Mouse (Mus musculus) erythroid progenitor cell, adult 5-6 weeks (primary cell): ENCODE results near the gene Osbpl10. TPM values are rescaled to one million over a fixed set of nuclear protein-coding genes. Genes with fewer than 3 reads are reported as not detected.
"Not testable (repeated sequence)": the region's sequence is repeated elsewhere in the genome, so short reads cannot be mapped to it uniquely, and the experiment has no call there.

Source experiments
- ATAC-seq: replicated peaks from 2 replicates; pipeline ENCODE4 v1.8.0; 2016; ENCODE audit warnings: moderate number of reproducible peaks, mild to moderate bottlenecking, moderate TSS enrichment, inconsistent platforms; ENCODE audit not compliant: poor library complexity, low FRiP score, severe bottlenecking
- total RNA-seq, 2 experiments: library from RNA; stranded (forward) in 1 of 2; stranded (reverse) in 1 of 2; fragments of 150-400 nt in 1 of 2; fragments of 186-747, 209-891 nt in 1 of 2; gene quantifications; 2 replicates each; pipeline versions ENCODE4 v1.2.3 to v1.2.4; 2015 to 2017; ENCODE audit warnings: low replicate concordance in 2 of 2

Osbpl10 gene
- not detected in 2 replicates for total RNA-seq (2015; ENCODE audit: low replicate concordance)
- 0.39 TPM in 1 of 2 replicates, not detected in the other for total RNA-seq (2017; ENCODE audit: low replicate concordance)

GRCm38 (mm10) chr9:114978281-114979111 is at the start of gene Osbpl10:
TSS of gene Osbpl10 (plus strand) at chr9:114978569.
- ATAC-seq, result no peak

- no peak for ATAC-seq
Measured at GRCm38 (mm10) chr9:114930464-114931090, 47.8 kb upstream of the Osbpl10 start.

GRCm38 (mm10) chr9:114932607-114933006 is 45.8 kb upstream of the Osbpl10 start:
- ATAC-seq, result no peak

GRCm38 (mm10) chr9:114933037-114933722 is 45.2 kb upstream of the Osbpl10 start:
- no peak for ATAC-seq

GRCm38 (mm10) chr9:114933723-114934171 is 44.6 kb upstream of the Osbpl10 start, which contains the start of gene Gpd1l:
TSS of gene Gpd1l (minus strand) at chr9:114933987.
- peak; percentile 83 for ATAC-seq

GRCm38 (mm10) chr9:114934231-114934630 is 44.1 kb upstream of the Osbpl10 start:
- ATAC-seq, result no peak

GRCm38 (mm10) chr9:114935321-114935720 is 43.0 kb upstream of the Osbpl10 start:
- no peak for ATAC-seq

GRCm38 (mm10) chr9:114936687-114937086 is 41.7 kb upstream of the Osbpl10 start:
- no peak for ATAC-seq

GRCm38 (mm10) chr9:114944642-114945041 is 33.7 kb upstream of the Osbpl10 start:
- ATAC-seq, result no peak

GRCm38 (mm10) chr9:114945576-114945975 is 32.8 kb upstream of the Osbpl10 start:
- ATAC-seq, result no peak

- ATAC-seq, result no peak
Measured at GRCm38 (mm10) chr9:114948395-114948794, 30.0 kb upstream of the Osbpl10 start.

GRCm38 (mm10) chr9:114952866-114953265 is 25.5 kb upstream of the Osbpl10 start:
- ATAC-seq, result no peak

- ATAC-seq, result no peak
Measured at GRCm38 (mm10) chr9:114955340-114955739, 23.0 kb upstream of the Osbpl10 start.

GRCm38 (mm10) chr9:114956945-114957344 is 21.4 kb upstream of the Osbpl10 start:
- no peak for ATAC-seq

GRCm38 (mm10) chr9:114960043-114960789 is 18.2 kb upstream of the Osbpl10 start:
- no peak for ATAC-seq

GRCm38 (mm10) chr9:114960844-114961243 is 17.5 kb upstream of the Osbpl10 start:
- no peak for ATAC-seq

GRCm38 (mm10) chr9:114964093-114964492 is 14.3 kb upstream of the Osbpl10 start:
- no peak for ATAC-seq

GRCm38 (mm10) chr9:114966286-114966685 is 12.1 kb upstream of the Osbpl10 start:
- not testable (repeated sequence) for ATAC-seq

GRCm38 (mm10) chr9:114977461-114978280 is 698 bp upstream of the Osbpl10 start:
- ATAC-seq, result no peak
